Mouse (Mus musculus) left cerebral cortex, adult 8-10 months (tissue): ENCODE measurements at regions not wholly inside any gene's neighbourhood (a gene's known extent, or its start where the extent isn't known, plus 50 kb on each side); places are given as distances from the start of the nearest gene placed in this dataset.

Experiments
- DNase-seq, 2 experiments: peaks; one replicate each; pipeline ENCODE4 v3.0.0; 2022; ENCODE audit warnings: low spot score in 2 of 2

DNA sequence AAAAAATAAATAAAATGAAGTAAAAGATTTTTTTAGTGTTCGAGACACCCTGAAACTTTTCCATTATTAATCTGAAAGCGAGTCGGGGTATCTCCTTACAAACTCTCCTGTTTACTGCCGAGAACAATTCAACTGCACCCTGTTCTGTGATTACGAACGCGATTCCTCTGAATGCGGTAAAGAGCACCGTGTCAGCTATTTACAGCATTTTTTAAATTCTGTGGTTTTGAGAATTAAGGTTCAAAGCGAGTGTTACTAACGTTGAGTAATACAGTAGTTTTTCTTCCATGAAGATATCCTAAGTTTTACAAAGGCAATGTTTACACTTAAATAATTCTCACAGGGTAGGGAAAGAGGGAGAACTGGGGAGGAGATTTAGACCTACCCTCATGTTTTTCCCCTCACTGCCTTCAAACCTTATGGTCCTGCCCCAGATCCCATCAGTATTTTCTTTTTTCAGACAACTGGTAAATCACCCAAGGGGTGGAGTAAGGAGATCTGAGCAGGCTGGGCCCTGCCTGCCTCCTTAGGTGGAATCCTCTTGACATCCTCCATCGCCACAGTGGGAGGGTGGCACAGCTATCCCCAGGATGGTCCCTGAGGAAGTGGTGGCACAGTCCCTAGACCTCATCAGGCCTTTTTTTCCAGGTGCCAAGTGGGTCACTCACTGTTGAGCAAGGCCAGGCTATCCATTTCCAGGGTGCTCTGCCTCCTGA is 89.9 kb upstream of the Cited2 start:
- no peak for DNase-seq

DNA sequence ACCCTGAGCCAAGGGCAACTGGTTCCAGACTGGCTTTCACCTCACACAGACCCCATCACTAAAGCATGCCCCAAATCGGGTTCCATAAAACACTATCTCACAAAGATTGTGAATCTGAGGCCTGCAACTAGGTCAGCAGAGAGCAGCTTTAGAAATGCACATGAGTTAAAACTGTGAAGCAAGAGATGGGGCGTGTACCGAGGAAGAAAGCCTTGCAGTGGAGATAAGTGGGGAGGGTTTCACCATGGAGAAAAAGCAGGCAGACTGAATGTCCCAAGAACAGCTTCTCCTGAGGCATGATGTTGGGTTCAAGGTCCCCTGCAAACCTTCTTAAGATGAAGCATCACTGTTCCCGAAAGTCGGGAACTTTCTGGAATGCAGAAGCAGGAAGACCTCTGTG is 77.7 kb upstream of the Cited2 start:
- no peak for DNase-seq

DNA sequence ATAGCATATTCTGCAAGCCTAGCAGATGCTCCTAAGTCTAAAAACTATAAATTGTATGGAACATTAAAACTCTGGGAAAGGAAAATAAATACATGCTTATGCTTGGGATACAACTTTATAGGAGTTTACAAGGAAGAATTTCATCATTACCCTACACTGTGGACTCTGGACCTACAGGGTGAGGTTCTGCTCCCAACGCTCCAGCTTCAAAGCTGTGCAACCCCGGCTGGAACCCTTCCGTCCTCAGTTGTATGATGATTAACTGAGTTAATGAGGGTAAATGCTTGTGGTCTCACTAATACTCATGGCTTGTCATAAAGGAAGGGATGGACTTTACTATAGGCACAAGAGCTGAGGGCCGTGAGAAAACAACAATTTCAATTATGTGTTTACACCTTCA is 76.6 kb upstream of the Cited2 start:
- DNase-seq = no peak

DNA sequence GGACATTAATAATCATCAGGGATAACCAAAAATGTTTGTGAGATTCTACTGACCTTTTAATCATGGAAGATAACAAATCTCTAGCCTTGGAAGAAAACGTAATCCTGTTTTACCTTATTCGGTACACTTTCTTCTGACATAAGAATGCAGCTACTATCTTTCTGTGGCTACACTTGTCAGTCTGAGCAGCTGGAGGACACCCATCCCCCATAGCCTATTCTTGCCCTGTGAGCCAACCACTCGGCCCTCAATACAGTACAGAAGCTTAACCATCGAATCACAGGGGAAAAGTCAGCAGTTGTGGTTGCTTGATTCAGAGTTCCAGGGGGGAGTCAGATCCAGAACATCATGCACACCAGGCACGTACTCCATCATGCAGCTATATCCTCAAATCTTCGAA is 74.9 kb upstream of the Cited2 start:
- DNase-seq = no peak

DNA sequence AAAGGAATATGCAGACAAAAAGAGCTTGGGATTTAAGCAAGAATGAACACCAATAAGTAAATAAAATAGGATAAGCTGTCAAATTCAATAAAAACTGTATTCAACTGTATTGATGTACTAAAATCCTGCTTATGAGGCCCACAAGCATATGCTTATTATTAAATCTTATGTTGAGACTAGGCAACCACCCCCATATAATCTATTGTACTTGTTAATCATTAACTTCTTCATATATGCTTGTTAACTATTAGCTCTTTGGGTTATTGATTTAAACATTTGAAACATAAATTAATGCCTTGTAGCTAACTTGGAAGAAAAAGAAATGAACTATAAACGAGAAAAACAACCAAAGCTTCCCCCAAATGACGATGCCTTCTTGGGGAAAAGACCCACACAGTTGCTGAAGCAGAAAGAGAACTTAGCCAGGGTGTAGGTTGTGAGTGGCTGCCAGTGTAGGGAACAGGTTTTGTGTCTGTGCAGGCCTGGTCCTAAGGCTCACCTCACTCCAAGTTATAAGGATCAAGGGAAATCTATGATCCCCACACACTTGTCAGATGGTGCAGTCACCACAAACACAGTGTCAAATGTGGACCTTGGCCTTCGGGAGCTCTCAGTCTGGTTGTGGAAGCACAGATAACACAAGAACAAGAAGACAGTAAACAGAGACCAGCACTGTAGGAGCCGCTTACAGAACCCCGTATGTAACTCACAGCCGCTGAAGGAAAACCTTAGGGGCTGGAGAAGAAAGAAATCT is 71.8 kb upstream of the Cited2 start:
- no peak for DNase-seq

DNA sequence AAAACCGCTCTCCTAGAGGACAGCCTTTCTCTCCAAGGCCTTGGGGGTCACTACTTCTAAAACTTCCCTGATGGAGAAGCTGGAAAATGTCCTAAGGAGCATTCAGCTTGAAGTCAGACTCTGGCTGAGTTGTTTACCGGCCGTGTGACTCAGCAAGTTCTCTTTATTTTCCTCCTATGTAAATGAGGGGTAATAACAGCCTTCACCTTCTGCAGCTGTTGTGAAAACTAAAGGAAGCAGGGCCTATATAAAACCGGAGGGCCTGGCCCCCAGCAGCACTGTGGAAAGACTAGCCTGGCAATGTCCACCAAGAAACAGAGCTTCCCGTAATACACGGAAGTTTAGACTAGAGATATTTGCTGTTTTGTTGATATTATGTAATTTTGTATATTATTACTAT is 69.7 kb upstream of the Cited2 start:
- no peak for DNase-seq

DNA sequence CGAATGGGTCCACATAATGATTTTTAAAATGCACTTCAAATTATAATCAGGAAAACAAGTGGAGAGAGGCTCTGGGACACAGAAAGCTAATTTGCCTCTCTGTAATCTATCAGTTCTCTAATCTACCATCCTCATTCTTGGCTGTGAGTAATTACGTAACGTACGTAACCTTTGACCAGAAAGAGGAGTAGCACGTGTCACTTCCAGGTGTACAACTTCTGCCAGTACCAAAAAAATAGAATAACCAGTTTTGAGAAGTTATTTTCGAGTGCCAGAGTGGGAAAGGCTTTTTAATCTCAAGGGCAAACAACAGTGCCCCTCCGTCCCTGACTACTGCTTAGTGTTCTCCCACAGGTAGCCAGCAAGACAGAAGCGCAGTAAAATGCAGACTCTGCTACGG is 69.2 kb upstream of the Cited2 start:
- DNase-seq = no peak

DNA sequence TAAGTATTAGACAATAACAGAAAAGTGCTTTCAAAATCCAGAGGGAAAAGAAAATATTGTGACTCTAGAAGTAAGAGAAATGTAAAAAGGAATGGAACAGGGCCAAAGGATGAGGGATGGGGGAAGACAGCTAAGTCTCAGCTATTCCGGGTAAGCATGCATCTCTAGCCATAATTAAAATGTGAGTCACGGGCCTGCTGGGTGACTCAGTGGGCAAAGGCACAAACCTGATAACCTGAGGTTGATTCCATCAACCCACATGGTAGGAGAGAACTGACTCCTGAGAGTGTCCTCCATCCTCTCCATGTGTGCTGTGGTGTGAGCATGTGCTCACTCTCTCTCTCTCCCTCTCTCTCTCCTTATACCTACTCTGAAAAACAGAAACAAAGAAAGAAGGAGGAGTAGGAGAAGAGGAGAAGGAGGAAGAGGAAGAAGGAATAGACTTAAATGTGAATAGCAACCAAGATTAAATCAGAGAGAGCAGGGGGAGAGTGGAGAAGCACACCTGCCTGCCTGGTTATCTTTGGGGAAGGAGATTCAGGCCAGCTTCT is 68.6 kb upstream of the Cited2 start:
- DNase-seq = no peak

DNA sequence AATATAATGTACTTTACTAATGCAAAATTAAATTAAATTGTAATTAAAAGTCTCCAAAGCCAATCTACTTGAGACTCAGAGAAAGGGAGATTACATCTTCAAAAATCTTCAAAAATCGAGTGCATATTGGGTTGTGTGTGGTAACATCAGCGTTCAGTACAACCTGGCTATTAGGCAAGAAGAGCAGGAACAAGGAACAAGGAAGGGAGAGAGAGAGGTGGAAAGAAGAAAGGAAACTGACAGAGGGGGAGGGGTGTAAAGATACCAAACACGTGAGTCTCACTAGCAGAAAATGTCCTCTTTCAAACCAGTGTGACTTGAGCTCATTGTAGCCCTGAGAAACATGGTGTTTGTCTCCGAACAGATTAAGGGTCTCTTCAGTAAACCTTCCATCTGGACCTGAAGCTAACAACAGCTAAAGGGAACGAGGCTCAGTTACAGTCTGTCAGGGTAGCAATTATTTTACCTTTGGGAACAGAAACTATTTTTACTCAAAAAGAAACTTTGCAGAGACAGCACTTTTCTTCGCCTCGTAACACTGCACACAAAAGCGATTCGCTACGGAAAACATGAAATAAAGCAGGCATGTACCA is 67.5 kb upstream of the Cited2 start:
- DNase-seq = no peak

DNA sequence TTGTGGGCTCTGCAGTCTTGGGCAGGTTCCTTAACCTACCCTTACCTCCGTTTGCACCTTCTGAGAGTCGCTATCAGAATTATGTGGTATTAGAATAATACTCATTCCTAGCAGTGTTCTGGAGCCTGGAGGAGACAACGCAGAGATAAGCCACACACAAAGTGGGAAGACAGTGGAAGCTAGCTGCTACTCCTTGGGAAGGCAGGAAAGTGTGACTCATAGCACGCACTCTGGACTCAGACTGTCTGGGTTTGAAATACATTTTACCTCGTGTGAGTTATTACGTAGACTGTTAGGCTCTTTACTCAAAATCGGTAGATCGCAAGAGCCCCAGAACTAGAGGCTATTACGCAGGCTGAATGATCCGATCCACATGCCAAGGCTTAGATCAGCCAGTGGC is 66.7 kb upstream of the Cited2 start:
- DNase-seq = no peak

DNA sequence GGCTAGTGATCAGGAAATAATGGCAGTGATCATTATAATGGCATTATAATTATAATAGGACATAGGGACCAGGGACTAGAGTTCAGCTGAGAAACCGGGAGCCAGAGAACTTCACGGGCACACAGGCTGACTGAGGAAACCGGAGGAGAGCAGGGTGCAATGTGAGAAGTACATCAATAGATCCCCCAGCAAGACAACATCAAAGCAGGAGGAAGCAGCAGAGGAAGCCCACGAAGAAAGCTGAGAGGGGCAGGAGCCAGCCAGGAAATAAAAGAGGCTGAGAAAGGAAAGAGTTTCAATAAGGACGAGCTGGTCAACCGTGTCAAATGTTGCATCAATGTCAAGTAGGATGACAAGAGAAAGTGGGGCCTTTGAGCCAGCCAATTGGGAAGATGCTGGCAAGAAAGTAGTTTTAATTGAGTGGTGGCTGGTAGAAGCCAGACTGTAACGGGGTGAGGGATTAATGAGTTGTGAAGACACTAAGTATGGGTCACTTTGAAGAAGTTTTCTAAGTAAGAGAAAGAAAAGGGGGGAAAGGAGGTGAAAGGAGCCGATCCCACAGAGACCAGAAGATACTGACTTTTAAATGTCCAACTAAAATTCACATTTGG is 66.0 kb upstream of the Cited2 start:
- DNase-seq = no peak

DNA sequence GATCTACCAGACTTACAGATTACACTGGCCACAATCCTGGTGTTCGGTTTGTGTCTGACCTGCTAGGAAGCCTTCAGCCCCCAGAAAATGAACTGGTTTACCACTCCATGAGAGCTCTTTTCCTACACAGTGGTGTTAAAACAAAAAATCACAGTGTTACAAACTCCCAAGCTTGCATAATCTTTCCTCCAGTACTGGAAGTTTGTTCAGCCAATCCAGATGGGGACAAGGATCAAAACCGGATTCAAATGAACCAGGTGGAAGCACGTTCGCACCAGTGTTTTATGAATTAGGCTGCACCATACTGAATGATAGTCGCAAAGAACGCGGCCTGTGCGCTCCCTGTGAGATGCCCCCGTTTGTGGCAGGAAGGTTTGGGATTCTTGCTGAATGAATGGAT is 63.4 kb upstream of the Cited2 start:
- DNase-seq = no peak

DNA sequence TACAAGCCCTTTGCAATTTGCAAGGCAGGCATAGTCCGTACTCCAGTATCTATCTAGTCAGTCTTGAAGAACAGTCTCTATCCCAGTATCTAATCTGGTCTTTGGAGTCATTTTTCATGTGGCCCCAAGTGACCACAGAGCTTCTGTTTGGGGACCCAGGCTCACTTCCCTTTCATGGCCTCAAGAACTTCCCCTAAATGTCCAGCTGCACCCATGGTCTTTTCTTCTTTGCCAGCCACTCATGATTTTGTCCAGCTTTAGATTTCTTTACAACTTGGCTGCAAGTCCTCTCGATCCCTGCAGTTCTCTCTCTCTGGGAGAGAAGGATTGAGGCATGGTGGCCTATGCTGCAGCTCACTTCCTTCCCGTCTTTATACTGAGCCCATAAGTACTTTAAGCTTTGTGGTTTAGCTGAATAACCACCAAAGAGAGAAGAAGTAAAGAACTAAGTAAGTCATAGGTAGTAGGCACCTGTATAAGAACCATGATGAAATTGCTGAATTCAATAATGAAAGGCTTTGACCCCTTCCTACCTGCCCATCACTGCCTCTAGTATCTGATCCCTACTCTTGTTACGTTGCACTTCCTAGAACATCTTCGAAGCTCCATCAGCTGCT is 62.1 kb upstream of the Cited2 start:
- DNase-seq = no peak

DNA sequence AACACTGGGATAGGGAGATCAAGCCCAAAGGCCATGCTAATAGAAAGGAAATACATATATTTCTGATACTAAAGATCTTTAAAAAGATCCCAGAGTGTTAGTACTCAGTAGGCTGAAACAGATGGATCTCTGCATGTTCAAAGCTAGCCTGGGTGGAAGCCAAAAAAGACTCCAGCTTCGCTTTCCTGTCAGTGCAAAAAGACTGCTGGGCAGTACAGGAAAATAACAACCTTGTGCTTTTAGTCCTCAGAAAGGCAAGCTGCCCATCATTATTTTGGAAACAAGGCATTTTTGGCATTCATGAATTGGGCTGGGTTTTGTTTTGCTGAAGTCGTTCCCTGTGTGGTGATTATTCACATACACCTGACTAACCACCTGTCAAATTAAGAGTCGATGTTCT is 56.9 kb upstream of the Cited2 start:
- DNase-seq = no peak

DNA sequence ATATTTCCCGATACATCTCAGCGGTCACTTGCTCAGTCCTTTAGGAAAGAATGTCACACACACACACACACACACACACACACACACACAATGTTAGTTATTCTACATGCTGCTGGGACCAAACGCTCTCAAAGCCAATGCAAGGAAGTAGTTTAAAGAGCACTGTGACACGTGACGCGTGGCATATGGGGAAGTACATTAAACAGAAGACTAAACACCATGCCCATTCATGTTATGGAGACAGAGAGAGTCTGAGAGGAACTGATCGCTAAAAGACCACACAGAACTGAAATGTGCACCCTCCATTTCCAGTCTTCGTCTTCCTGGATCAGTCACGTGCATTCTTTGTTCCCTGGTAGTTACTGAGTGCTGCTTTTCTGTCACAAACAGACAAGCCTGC is 53.6 kb upstream of the Cited2 start:
- no peak for DNase-seq
